Mouse (Mus musculus): ENCODE results near the gene Aox2.

DNA sequence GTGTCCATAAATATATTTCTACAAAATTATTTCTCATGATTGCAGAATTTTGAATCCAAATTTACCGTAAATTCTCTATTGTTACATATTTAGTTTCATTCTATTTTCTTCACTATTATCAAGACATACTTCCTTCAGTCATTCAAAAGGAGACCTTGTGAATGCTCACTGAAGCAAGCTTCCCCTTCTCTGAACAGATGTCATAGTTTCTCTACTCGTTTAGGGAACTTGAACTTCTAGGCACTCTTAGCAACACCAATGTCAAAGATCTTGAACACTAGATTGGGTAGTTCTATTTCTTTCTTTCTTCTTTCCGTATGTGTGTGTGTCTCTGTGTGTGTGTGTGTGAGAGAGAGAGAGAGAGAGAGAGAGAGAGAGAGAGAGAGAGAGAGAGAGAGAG is 33.6 kb upstream of the Aox2 start:
- TF ChIP-seq CTCF (IDR thresholded peaks at IDR 0.05; ENCODE audit: low read depth) (no peak), EP300 (optimal IDR thresholded peaks at IDR 0.05) (no peak)

Measured in stomach, postnatal 0 days (tissue).